Mouse (Mus musculus): ENCODE measurements around the gene Msln. TPM values are rescaled to one million over a fixed set of nuclear protein-coding genes. Genes with fewer than 3 reads are reported as not detected.

Msln gene
- polyA plus RNA-seq, 1 experiment from 2014 or later: 0.50 TPM

- Histone ChIP-seq H3K9ac (no peak overlapping the region), H3K4me3 (replicated peaks) (no peak overlapping the region), H3K27ac (no peak overlapping the region), H3K4me2 (no peak overlapping the region), H3K4me1 (peaks cover 8% of the 10 kb centered on the region), H3K9me3 (no peaks in the 10 kb centered on the region), H3K36me3 (replicated peaks) (no peaks in the 10 kb centered on the region), H3K27me3 (peaks cover 17% of the 10 kb centered on the region; the same call in 1 of the 2 replicates)
- no peak for ATAC-seq (ENCODE audit: low FRiP score)
- 41% methylated on average over 3 of the region's 3 CpGs for WGBS
These were observed 8.4 kb upstream of the Msln start for GRCm38 (mm10) chr17:25762591-25762990.

DNA sequence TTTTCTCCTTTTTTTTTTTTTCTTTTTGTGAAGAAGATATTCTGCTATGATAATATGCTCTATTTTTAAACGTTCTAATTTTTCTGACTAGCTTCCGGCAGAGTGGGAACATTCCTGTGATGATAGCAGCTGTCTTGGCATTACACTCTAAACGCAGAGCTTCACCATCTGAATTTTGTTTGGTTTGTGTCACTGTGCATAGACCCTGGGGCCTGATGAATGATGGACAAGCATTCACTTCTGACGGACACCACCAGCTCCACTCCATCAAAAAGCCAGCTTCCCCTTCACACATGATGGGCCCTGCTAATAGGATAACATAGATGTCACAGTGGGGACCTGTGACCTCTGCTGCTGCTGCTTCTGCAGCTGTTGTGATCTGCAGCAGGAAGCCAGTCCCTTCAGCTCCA, 7.4 kb upstream of the Msln start:
- Histone ChIP-seq H3K4me1 (peaks cover 7% of the 10 kb centered on the region), H3K9me3 (no peaks in the 10 kb centered on the region), H3K4me2 (no peak overlapping the region), H3K27me3 (peaks cover 13% of the 10 kb centered on the region; the same call in 1 of the 2 replicates), H3K9ac (no peak overlapping the region), H3K27ac (no peak overlapping the region), H3K4me3 (replicated peaks) (no peak overlapping the region), H3K36me3 (replicated peaks) (no peaks in the 10 kb centered on the region)
- no peak for ATAC-seq (ENCODE audit: low FRiP score)
- WGBS: 66% methylated on average over 4 of the region's 4 CpGs

- H3K4me3 ChIP-seq (replicated peaks): no peak overlapping the region
- H3K9ac ChIP-seq: no peak overlapping the region
- 79% methylated on average over 8 of the region's 8 CpGs for WGBS
- H3K4me1 ChIP-seq: peaks cover 3% of the 10 kb centered on the region; the same call in 1 of the 2 replicates
- no peak overlapping the region for H3K27ac ChIP-seq
- ATAC-seq (ENCODE audit: low FRiP score): no peak
- H3K27me3 ChIP-seq: peaks cover 18% of the 10 kb centered on the region; the same call in 1 of the 2 replicates
- no peaks in the 10 kb centered on the region for H3K36me3 ChIP-seq (replicated peaks)
- no peak overlapping the region for H3K4me2 ChIP-seq
- H3K9me3 ChIP-seq: no peaks in the 10 kb centered on the region
These were observed 6.0 kb upstream of the Msln start for GRCm38 (mm10) chr17:25760148-25760547.

- WGBS: 82% methylated on average over 3 of the region's 3 CpGs
- no peak overlapping the region for H3K9ac ChIP-seq
These were observed 3.5 kb upstream of the Msln start for GRCm38 (mm10) chr17:25757691-25758090.

GRCm38 (mm10) chr17:25756378-25757242, 2.4 kb upstream of the Msln start:
- Histone ChIP-seq H3K9me3 (no peaks in the 10 kb centered on the region), H3K4me1 (peaks cover 6% of the 10 kb centered on the region; the same call in 1 of the 2 replicates), H3K27me3 (peaks cover 18% of the 10 kb centered on the region; the same call in 1 of the 2 replicates), H3K4me2 (no peak overlapping the region), H3K4me3 (replicated peaks) (no peak overlapping the region), H3K9ac (no peak overlapping the region), H3K36me3 (replicated peaks) (no peaks in the 10 kb centered on the region), H3K27ac (no peak overlapping the region)
- WGBS: 79% methylated on average over 9 of the region's 9 CpGs
- ATAC-seq (ENCODE audit: low FRiP score): no peak

More at GRCm38 (mm10) chr17:25757691-25758090, 3.5 kb upstream of the Msln start:
- Histone ChIP-seq H3K4me2 (no peak overlapping the region), H3K27ac (no peak overlapping the region), H3K4me3 (replicated peaks) (no peak overlapping the region), H3K9me3 (no peaks in the 10 kb centered on the region), H3K27me3 (peaks cover 18% of the 10 kb centered on the region; the same call in 1 of the 2 replicates), H3K4me1 (peaks cover 3% of the 10 kb centered on the region; the same call in 1 of the 2 replicates), H3K36me3 (replicated peaks) (no peaks in the 10 kb centered on the region)
- no peak for ATAC-seq (ENCODE audit: low FRiP score)

DNA sequence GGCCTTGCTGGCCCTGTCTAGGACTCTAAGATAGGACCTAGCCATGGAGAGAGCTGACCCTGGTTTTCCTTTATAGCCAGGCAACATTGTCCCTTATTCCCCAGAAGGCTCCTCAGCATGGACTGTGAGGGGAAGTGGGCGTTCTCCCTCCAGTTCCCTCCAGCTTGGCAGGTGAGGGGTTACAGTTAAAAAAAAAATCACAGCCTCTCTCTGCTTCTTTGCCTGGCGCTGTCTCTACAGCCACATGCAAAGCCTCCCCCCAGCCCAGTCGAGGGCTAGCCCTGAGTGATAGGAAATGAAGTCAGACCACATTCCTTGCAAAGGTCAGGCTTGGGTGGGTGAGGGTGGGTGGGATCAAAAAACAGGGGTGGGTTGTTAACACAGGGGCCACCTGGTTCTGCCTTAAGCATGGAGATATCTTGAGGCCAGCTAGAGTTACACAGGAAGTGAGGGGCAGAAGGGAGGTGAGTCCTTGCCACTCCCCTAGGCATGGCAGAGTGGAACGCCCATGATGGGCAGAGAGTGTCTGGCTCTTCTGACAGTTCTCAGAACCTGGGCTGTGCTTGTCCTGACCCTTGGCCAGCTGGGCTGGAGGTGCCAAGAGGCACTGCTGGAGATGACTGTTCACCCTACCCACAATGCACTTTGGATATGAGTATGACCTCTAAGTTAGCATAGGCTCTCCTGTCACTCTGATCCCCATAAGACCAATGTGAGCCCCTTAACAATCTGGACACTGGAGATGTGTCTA, 1.6 kb upstream of the Msln start:
- Histone ChIP-seq H3K36me3 (replicated peaks) (no peaks in the 10 kb centered on the region), H3K9ac (no peak overlapping the region), H3K9me3 (no peaks in the 10 kb centered on the region), H3K4me2 (no peak overlapping the region), H3K27me3 (peaks cover 14% of the 10 kb centered on the region; the same call in 1 of the 2 replicates), H3K4me3 (replicated peaks) (no peak overlapping the region), H3K4me1 (0 out of 2 replicates have a peak, but pooled peaks cover 5% of the 10 kb centered on the region), H3K27ac (no peak overlapping the region)
- ATAC-seq (ENCODE audit: low FRiP score): no peak
- 68% methylated on average over 4 of the region's 4 CpGs for WGBS

DNA sequence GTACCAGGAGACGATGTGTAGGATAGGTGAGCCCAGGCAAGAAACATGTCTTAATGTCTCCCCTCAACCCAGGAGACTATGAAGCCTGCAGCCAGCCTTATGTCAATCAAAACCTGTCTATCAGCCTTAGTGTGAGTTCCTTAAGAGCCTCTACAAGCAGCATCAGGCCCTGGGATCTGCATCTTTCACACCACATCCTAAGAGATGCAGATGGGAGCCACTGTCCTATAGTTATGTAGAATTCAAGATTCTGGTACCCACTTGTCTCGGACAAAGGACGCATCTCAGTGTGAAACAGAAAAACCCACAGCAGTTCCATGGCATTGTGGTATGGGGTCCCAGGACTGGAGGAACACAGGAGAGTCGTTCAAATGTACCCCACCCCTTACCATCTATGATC, 908 bp upstream of the Msln start:
- Histone ChIP-seq H3K4me3 (replicated peaks) (no peak overlapping the region), H3K27ac (no peak overlapping the region), H3K4me2 (no peak overlapping the region), H3K27me3 (peaks cover 14% of the 10 kb centered on the region; the same call in 1 of the 2 replicates), H3K9ac (no peak overlapping the region), H3K4me1 (0 out of 2 replicates have a peak, but pooled peaks cover 5% of the 10 kb centered on the region), H3K9me3 (no peaks in the 10 kb centered on the region), H3K36me3 (replicated peaks) (no peaks in the 10 kb centered on the region)
- WGBS: 75% methylated on average over 4 of the region's 4 CpGs
- no peak for ATAC-seq (ENCODE audit: low FRiP score)

DNA sequence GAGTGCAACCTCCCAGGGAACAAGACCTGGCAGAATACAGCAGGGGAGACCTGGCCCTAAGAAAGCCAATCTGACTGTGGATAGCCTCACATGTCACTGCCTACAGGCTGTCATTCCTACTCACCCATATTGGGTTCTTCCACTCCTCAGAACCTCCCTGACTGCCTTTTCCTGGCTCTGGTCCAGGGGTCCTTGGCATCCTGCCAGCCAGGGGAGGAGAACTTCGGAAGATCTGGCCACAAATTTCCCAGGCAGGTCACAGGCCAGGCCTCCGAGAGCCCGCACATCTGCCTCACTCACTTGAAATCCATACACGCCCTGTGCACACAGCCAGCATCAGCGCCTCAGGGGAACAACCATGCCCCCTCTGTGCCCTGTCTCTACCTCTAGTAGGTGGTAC, 2.7 kb downstream of the Msln start:
- Histone ChIP-seq H3K27me3 (peaks cover 5% of the 10 kb centered on the region; the same call in 1 of the 2 replicates), H3K4me2 (no peak overlapping the region), H3K36me3 (replicated peaks) (no peaks in the 10 kb centered on the region), H3K27ac (no peak overlapping the region), H3K4me3 (replicated peaks) (no peak overlapping the region), H3K4me1 (0 out of 2 replicates have a peak, but pooled peaks cover 5% of the 10 kb centered on the region), H3K9ac (no peak overlapping the region), H3K9me3 (no peaks in the 10 kb centered on the region)
- ATAC-seq (ENCODE audit: low FRiP score): no peak
- 79% methylated on average over 5 of the region's 5 CpGs for WGBS

GRCm38 (mm10) chr17:25749314-25749713, 4.9 kb downstream of the Msln start:
- H3K4me2 ChIP-seq: no peak overlapping the region
- no peaks in the 10 kb centered on the region for H3K36me3 ChIP-seq (replicated peaks)
- H3K4me3 ChIP-seq (replicated peaks): no peak overlapping the region
- WGBS: 82% methylated on average over 6 of the region's 6 CpGs
- no peaks in the 10 kb centered on the region for H3K9me3 ChIP-seq
- no peak overlapping the region for H3K27ac ChIP-seq
- H3K27me3 ChIP-seq: no peaks in the 10 kb centered on the region
- H3K4me1 ChIP-seq: 0 out of 2 replicates have a peak, but pooled peaks cover 5% of the 10 kb centered on the region
- no peak overlapping the region for H3K9ac ChIP-seq
- no peak for ATAC-seq (ENCODE audit: low FRiP score)

DNA sequence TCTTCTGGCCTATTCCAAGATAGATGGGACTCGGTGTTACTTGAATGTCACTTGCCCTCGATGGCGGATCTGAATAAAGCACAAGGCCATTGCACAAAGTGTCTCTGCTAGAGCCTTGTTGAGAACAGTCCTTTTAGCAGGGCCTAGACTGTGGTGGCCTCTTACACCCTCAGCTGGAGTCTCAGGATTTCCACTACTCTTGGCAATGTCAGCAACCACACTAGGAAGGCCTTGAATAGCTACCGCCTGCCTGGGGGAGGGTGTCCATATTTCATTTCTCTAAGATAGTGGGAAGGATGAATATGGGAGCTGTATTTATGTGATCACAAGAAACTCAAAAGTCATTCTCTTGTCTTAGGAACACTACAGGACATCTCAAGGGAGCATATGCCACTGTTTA, 5.9 kb downstream of the Msln start:
- Histone ChIP-seq H3K4me3 (replicated peaks) (no peak overlapping the region), H3K36me3 (replicated peaks) (no peaks in the 10 kb centered on the region), H3K27me3 (0 out of 2 replicates have a peak, but pooled peaks cover 3% of the 10 kb centered on the region), H3K9ac (no peak overlapping the region), H3K4me2 (no peak overlapping the region), H3K4me1 (0 out of 2 replicates have a peak, but pooled peaks cover 5% of the 10 kb centered on the region), H3K27ac (no peak overlapping the region), H3K9me3 (no peaks in the 10 kb centered on the region)
- 94% methylated on average over 4 of the region's 4 CpGs for WGBS
- no peak for ATAC-seq (ENCODE audit: low FRiP score)

DNA sequence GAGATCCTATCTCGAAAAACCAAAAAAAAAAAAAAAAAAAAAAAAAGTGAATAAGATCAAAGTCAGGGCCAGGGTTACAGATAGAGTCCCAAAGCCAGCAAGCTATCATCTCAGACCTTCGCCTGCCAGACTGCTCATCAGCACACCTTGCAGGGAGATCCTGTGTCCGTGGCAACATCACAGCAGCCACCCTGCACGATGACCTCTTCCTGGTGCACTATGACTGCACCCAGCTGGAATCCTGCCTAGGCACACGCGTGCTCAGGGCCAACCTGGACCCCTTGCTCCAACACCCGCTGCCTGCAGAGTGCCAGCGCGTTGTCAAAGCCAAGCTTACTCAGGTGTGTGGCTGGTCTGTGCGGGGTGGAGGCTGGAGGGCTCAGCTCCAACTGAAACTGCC, 9.9 kb downstream of the Msln start:
- Histone ChIP-seq H3K9ac (no peak overlapping the region), H3K4me3 (replicated peaks) (no peak overlapping the region), H3K4me1 (no peaks in the 10 kb centered on the region), H3K27ac (no peak overlapping the region), H3K36me3 (replicated peaks) (no peaks in the 10 kb centered on the region), H3K27me3 (peaks cover 4% of the 10 kb centered on the region; the same call in 1 of the 2 replicates), H3K9me3 (no peaks in the 10 kb centered on the region), H3K4me2 (no peak overlapping the region)
- 84% methylated on average over 10 of the region's 10 CpGs for WGBS
- ATAC-seq (ENCODE audit: low FRiP score): no peak

DNA sequence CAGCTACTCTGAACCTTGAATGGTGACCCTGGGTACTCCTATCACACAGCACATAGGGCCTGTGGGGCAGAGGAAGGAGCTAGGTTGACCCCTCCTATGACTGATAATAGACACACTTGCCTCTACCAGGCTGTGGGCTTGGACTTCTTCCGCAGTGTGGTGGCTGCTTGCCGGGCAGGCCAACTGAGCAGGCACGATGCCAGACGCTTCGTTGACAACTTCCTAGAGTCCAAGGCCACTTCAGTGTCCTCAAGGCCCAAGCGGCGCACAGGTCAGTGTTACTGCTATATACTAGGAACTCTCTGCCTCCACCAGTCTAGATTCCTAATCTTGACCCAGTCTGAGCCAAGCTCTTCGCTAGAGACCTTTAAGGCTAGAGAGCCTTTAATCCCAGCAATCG, 10.3 kb downstream of the Msln start:
- WGBS: 96% methylated on average over 9 of the region's 9 CpGs
- Histone ChIP-seq H3K4me3 (replicated peaks) (no peak overlapping the region), H3K27me3 (peaks cover 6% of the 10 kb centered on the region; the same call in 1 of the 2 replicates), H3K27ac (no peak overlapping the region), H3K36me3 (replicated peaks) (no peaks in the 10 kb centered on the region), H3K4me2 (no peak overlapping the region), H3K9ac (no peak overlapping the region), H3K4me1 (no peaks in the 10 kb centered on the region), H3K9me3 (no peaks in the 10 kb centered on the region)
- no peak for ATAC-seq (ENCODE audit: low FRiP score)

Measured in forebrain, embryonic 12.5 days (tissue).